Mouse (Mus musculus) megakaryocyte, adult 5-6 weeks (primary cell): Measurements from ENCODE around the gene Ninl. TPM values are rescaled to one million over a fixed set of nuclear protein-coding genes. Genes with fewer than 3 reads are reported as not detected.

Source experiments
- ATAC-seq: 2 replicates; pipeline ENCODE4 v1.8.0; 2016; ENCODE audit warnings: mild to moderate bottlenecking, inconsistent platforms; ENCODE audit not compliant: poor library complexity, severe bottlenecking
- total RNA-seq, 2 experiments: library from RNA; stranded (forward) in 1 of 2; stranded (reverse) in 1 of 2; fragments of 153-499, 151-499 nt in 1 of 2; fragments of 221-1000, 200-1000 nt in 1 of 2; gene quantifications; 2 replicates each; pipeline versions ENCODE4 v1.2.3 to v1.2.4; 2015 to 2017

The Ninl gene
- total RNA-seq (2015) (0.07 and 0.09 TPM in 2 replicates), total RNA-seq (2017) (0.29 and 1.2 TPM in 2 replicates)

DNA sequence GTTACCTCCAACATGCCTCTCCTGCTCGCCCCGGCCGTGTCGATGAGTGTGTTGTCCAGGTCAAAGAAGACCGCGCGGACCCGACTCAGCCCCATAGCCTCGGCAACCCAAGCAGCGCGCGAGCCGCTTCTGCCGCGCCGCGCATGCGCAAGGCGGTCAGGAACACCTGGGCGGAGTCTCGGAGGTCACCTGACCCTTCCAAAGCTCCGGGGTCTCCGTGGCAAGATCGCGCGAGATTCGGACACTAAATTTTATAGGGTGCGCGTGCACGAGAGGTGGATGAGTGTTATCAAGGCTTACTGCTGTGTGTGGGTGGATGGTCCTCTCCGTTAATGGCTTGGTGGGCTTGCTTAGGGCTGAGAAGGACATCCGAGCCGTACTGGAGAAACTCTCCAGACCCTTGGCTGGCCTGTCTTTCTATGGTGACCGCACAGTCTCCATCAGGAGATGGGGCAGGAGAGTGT, at the start of gene Ninl, which contains the start of gene Nanp:
Gene Ninl, minus strand, starts transcription at position 151 of the 464 bp plus-strand sequence.
Gene Nanp, minus strand, starts transcription at position 167 of the 464 bp plus-strand sequence.
- ATAC-seq: peak; percentile 80

DNA sequence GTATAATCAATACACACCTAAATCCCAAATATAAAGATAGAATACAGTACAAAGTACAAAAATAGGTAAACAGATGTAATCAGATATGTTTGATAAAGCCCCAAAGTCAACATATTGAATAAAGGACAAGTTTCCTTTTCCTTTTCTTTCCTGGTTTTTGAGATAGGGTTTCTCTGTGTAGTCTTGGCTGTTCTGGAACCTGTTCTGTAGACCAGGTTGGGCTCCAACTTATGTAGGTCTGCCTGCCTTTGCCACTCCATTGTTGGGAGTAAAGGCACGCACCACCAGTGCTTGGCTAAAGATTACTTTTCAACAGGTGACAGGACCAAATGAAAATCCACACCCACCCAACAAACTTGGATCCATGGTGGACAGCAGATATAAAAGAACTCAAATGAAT, 17.5 kb upstream of the Ninl start:
- no peak for ATAC-seq

DNA sequence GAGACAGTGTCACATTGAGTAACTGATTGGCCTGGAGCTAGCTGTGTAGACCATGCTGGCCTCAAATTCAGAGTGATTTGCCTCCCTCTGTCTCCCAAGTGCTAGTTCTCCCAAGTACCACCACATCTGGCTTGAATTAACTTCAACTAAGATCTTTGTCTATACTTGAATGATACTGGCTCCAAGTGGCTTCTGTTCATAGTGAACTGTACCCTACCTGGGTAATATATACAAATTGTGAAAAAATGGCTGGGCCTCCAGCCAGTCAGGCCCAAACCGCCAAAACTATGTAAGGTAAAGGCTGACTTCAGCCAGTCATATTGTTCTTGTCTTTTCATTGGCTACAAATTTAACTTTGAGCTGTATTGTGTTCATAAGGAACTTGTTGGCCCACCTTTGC, 1.2 kb upstream of the Ninl start:
- no peak for ATAC-seq

DNA sequence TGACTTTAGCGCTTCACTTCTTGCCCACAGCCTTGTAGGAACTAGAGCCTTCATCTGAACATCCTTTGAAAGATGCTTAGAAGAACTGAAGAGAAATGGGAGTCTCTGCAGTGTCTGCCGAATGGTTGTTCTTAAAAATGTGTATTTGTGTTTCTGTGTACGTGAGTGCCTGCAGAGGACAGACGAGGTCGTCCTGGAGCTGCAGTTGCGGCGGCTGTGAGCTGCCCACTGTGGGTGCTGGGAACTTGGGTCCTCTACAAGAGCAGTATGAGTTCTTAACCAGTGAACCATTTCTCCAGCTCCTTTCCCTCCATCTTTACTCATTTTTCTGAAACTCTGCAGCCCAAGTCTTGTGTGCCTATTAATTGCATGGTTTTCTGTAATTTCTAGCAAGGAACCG, 544 bp upstream of the Ninl start:
- ATAC-seq: peak; percentile 8

DNA sequence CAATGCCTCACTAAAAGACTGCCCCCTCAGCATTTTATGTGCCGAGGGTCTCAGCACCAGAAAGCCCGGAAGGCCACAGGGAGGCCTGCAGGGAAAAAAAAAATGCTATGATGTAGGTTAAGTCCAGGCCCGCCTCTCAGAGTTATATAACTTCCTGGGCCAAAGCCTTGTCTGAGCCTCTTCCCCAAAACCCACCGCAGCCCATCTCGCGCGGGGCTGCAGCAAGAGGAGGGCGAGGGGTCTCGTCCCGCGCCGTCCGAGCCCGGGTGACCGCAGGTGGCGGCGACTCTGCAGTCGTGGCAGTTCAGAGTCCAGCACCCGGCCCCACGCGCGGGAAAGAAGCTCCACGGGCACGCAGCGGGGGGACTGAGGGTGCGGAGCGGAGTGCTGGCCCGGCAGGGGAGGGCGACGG, 365 bp downstream of the Ninl start:
- ATAC-seq: peak; percentile 54

DNA sequence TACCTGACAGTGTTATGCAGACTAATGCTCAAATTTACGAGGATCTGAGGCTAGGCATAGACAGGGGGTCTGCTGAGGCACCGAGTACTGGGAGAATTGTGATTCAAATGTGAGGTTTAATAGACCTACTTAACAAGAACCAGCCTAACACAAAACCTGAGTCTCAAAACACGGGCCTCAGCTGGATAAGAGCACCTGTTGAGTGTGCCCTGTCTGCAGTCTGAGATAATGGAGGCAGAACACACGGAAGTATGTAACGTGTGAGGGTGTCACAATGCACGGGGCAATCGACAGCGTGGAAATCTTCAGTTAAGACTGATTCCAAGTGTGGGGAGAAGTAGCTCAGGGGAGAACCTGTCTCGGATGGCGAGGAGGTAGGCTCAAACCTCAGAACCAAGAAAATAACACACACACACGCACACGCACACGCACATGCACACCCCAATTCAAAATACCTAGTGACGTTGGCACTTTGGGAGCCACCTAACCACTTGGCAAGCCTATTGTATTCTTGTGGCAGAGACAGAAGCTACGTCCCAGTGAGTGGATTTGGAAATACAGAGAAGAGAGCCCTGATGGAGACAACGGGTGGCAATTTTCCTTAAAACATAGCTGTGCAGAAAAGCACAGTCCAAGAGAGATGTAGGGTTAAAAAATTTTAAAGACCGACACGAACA, 1.2 kb downstream of the Ninl start:
- ATAC-seq: peak; percentile 36

DNA sequence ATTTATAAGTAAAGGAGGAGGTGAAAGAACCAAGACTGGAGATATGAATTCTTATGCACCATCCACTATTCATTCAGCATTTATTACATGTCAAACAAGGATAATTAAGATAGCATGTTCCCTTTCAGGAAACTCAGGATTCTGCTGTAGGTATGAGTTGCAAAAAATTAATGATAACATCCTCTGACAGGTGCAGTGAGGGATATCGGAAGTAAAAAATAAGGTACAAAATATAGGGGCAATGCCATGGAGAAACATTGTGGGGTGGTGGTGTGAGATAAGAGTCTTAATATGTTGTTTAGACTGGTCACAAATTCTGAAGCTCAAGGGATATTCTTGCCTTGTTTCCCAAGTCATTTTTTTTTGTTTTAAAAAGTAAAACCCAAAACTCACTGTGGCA, 1.9 kb downstream of the Ninl start:
- ATAC-seq: no peak

DNA sequence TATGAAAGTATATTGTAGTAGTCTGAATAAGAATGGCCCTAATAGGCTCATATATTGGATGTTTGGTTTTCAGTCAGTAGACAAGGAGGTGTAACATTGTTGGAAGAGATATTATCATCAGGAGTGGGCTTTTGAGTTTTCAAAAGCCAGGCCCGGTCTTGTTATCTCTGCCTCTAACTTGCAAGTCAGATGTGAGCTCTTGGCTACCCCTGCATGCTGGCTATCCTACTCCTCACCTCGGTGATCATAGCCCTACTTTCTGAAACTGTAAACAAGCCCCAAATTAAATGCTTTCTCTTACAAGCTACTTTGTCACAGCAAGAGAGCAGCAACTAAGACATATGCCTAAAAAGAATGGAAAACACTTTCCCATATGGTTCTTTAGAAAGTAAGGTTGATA, 2.5 kb downstream of the Ninl start:
- ATAC-seq: no peak

DNA sequence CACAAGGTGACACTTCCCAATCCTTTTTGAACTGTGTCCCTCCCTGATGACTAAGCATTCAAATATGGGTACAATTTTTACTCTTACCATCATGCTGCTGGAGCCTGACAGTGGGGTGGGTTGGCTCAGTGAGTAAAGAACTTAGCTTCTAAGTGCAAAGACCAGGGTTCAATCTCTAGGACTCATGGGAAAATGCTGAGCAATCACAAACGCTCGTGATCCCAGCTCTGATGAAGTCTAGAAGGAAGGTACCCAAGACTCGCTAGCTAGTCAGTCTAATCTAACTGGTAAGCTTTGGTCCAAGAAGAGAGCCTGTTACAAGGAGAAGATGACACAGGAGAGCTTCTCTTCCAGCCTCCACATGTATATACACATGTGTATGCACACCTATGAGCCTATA, 4.7 kb downstream of the Ninl start:
- no peak for ATAC-seq

DNA sequence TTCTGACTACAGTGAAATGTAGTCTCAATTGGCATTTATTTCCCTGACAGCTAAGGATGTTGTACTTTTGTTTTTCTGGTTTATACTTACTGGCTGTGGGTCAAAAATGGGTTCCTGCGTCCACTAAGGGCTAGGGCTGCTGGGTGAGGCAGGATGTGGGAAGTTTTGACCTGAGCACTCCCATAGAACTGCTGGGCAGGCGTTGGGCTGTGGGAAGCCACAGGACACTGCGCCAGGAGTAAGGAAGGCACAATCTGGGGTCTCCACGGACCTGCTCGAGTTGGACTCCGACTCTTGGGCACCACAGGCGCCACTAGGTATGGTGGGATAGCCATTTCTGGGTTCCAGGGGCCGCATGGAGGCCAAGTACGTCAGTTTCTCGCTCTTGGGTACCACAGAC, 18.0 kb downstream of the Ninl start:
- no peak for ATAC-seq

DNA sequence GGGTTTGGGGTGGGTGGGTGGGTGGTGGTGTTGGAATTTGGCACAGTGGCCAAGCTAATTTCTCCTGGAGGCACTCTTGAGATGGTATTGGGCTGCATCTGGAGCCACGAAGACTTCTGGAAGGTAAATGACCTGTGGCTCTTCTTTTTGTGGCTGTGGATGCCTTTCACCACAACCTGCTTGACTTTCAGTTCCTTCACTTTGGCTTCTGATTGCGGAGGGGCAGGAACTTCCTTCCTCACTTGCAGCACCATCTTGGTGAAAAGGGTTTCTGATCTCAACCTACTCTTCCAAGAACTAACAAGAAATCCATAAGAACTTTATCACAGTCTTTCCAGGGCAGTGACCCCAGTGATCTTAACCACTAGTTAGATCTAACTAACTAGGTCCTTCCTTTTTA, 23.9 kb downstream of the Ninl start:
- peak; percentile 60; the same call in 1 of the 2 replicates for ATAC-seq

DNA sequence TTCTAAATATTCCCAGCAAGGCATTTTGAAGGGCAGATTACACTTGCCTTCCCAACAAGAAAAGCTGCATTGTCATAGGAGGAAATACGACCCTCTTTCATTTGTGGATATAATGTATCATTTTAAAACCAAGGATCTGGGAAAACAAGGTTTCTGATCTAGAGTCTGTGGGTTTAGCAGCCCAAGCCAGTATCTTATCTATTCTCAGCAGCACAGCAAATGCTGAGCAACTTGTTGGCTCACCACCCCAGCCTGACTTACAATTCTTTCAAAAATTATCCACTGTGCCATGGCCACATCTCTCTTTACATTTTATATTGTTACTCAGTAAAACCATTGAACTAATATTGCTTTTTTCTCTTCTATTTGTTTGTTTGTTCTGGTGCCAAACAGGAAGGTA, 27.9 kb downstream of the Ninl start:
- no peak for ATAC-seq

DNA sequence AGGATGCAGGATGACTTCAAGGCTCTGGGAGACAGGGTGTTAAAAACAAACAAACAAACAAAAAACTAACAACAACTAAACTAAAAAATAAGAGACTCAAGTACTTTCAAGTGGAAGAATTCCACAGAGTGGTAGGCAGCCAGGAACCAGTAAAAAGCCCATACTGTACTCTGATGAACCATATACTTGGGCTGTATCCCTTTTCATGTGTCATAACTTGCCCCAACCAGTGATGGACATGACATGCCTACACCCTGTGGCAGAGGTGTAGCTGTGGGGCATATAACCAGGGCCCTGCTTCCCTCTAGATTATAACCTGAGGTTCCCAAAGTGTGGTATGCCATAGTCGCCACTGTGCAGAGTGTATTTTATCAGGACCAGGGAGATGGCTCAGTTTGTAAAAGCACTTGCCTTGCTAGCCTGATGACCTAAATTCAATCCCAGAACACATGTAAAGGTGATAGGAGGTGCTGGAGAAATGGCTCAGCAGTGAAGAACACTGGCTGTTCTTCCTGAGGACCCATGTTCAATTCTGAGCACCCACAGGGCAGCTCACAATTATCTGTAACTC, 29.6 kb downstream of the Ninl start:
- ATAC-seq: no peak

DNA sequence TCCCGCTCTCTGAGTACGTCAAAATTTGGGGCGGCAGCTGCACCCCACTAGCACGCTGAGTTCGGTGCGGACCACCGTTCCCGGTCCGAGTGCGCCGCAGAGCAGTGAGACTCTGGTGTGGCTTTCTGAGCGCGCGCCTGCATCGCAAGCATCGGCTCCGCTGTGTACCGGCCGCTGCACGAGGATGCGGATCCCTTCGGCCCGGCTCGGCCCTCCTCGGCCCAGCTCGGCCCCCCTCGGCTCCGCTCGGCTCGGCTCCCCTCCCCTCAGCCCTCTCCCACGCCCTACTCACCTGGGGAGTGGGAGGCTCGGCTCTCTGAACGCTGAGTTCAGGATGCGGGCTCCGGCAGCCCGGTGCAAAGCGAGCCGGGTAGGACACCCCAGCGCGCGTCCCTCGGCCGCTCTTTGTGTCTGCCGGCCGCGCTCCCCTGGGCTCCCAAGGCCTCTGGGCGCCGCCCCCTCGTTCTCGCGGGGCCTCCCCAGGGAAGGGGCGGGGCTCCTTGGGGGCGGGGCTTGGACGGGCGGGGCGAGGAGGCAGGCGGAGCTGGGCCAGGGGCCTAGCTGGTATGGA, 30.2 kb downstream of the Ninl start:
- ATAC-seq: peak; percentile 55

DNA sequence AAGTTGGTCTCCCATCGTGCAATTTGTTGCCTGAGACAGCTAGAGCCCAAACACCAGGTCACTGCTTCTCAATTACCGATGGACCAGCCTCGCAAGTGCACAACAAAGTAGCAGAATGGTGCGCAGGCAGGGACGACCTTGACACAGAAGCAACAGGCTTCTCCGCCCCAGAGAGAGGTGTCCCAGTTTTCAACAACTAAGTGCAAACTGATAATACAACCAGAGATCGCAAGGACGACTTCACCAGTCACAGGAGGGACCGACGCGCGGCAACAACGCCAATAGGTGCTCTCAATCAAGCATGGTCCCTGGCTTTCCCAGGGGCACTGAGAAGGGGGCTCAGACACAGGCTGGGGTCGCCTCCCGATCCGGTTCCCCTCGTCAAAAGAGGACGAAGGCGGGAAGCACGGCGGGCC, 30.7 kb downstream of the Ninl start:
- ATAC-seq: 0 out of 2 replicates have a peak, but pooled peaks have one; percentile 5

DNA sequence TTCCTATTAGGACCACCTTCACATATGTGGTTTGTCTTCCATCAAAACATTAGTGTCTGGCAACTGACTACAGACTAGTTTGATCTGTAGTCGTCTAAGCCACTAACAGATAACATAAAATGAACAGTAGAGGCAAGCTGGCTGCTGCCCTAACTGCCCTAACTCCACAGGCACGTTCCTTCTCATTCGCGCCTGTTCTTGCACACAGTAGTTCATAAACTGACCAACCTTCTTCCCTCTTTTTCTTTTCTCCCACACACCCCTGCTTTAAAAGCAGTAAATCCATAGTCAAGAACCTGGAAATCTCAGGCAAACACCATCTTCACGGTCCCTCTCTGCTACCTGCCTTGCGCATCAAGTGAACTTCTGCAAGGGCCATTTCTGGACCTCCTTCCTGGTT, 31.2 kb downstream of the Ninl start:
- no peak for ATAC-seq

DNA sequence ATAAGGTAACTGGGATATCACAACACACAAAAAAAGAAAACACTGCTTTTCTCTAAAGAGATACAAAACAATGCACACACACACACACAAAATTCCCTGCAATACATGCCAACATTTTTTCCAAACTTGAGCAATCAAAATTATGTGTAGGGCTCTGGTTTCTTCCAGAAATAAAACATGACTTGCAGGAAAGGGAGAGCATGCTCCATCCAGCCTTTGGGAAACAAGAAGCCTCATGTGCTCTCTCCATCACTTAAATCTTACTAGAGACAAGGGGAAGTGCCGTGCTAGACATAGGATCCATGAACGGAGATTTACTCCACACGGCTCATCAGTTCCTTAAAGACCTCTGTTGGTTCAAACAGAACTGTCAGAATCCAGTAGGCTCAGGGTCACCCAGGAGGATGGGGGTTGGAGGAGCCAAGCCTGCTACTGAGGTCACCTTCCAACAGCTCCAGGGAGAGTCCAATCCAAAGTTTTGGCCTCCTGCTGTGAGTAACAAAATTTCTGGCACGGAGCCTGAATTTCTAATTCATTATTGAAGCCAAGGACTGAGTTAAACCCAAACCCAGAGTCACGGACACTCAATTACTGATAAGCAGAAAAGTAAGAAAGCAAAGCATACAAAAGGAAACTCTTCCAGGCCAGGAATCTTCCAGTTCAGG, 32.8 kb downstream of the Ninl start:
- ATAC-seq: no peak

DNA sequence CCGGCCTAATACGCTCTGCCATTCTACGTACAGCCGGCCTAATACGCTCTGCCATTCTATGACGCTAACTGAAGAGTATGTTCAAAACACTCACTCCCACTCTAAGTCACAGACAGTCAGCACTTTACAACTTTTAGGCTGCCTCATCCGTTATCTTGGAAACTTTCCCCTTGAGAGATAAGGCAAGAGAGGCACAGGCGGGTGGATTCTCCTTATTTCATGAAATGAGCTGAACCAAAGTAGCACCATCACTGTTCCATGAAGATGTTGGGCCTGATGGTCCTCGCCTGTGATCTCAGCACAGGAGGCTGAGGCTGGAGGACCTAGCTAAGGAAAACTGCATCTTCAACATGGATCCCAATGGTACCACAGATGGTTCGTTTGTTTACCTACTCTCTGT, 34.8 kb downstream of the Ninl start:
- ATAC-seq: no peak

DNA sequence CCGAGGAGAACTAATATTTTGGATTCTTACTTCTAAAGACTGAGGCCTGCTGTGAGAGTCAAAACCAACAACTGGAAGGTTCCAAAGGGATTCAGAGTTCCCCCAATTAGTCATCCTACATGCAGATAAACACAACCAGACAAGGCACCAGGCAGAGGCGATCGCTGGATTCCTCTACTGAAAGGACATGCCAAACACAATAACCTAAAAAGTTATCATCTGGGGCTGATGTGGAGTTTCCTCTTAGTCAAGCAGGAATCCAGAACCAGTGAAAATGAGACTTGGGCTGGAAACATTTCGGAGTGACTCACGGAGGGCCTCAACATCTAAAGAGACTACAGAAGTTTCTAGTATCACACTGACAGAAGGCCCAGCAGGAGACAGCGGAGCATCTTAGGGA, 35.4 kb downstream of the Ninl start:
- ATAC-seq: no peak

DNA sequence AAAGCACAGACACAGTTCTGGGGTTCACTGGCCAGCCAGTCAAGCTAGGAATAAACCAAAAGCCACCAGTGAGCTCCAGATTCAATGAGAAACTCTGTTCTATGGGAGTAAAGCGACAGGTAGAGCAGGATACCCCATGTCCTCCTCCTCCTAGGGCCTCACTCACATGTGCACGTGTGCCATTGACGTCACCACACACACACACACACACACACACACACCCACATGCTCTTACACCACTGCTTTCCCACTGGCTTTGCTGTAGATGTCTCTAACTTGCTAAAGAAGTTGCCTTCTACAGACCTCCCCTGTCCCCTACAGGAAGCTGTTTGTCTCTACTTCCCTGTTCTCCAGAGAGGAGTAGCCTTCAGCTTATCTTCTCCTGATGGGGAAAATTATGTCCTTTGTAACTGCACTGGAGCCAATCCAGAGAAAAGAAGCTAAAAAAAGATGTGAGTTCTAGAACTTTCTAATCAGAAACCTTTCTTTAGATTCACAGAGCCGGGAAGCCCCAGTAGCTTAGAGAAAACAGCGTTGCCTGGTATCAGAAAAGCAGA, 37.5 kb downstream of the Ninl start:
- no peak for ATAC-seq

DNA sequence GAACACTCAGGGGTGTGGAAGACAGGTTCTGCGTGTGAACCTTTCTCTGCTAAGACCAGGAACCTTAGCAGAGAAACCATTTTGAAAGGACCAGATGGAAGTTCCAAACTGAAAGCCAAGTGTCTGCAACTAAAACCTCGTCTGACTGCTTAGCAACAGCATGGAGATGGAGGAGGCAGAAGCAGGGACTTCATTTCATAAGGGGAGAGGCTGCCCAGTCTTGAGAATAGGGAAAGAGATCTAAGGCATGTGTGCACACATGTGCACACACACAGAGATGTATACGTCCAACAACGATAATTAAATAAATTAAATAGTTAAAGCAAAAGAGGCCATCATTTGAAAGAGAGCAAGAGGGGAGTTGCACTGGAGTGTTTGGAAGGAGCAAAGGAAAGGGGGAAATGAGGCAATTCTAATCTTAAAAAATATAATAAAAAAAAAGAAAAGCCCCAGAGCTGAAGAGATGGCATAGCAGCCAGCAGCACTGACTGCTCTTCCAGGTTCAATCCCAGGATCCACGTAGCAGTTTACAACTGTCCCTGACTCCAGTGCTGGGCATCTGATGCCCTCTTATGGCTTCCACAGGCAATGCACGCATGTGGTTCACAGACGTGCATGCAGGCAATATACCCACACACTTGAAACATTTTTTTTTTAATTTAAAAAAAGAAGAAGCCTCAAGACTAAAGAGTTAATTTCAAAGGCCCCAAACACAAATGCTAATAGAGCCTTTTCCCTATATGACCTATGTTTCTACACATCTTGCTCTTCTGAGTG, 38.6 kb downstream of the Ninl start:
- peak; percentile 71 for ATAC-seq
